Mouse (Mus musculus) ES-Bruce4 (cell line): ENCODE data around the gene Mrpl30.

Experiments used
- CTCF ChIP-seq: IDR thresholded peaks from one replicate; pipeline ENCODE4 v1.8.1; 2011; ENCODE audit warnings: low read depth, low read length
- POLR2A ChIP-seq: IDR thresholded peaks from one replicate; pipeline ENCODE4 v1.8.1; 2011; ENCODE audit warnings: low read length; ENCODE audit not compliant: insufficient read depth

- no peak for TF ChIP-seq CTCF
- TF ChIP-seq POLR2A = no peak
These were observed 32.3 kb downstream of the Mrpl30 start for GRCm38 (mm10) chr1:37922536-37922935.
